Mouse (Mus musculus) hindbrain, embryonic 11.5 days (tissue): Measurements from ENCODE around the gene Klhl35. TPM values are rescaled to one million over a fixed set of nuclear protein-coding genes. Genes with fewer than 3 reads are reported as not detected.
"Not testable (repeated sequence)": the region's sequence is repeated elsewhere in the genome, so short reads cannot be mapped to it uniquely, and the experiment has no call there.

Experiments
- ATAC-seq: fragments of 200-750 bp; cut with Nextera tagmentation; 2 replicates; pipeline ENCODE4 v1.8.0; 2017; ENCODE audit warnings: mild to moderate bottlenecking, moderate TSS enrichment, moderate library complexity; ENCODE audit not compliant: low FRiP score
- DNase-seq: peaks from one replicate; pipeline ENCODE4 v3.0.0-alpha.2; 2015; ENCODE audit warnings: low spot score
- H3K27ac ChIP-seq: fragments of 300-500 bp; sonication (generic); 2 replicates; pipeline ENCODE4 v1.5.1; 2014; ENCODE audit warnings: mild to moderate bottlenecking, low read depth, low read length
- H3K27me3 ChIP-seq: fragments of 300-500 bp; sonication (generic); 2 replicates; pipeline ENCODE4 v1.6.1; 2014; ENCODE audit warnings: mild to moderate bottlenecking, low read length, moderate library complexity, mixed read lengths; ENCODE audit not compliant: control insufficient read depth, insufficient read depth
- H3K36me3 ChIP-seq: fragments of 300-500 bp; sonication (generic); 2 replicates; pipeline ENCODE4 v1.6.1; 2014; ENCODE audit warnings: mild to moderate bottlenecking, low read length, moderate library complexity, mixed read lengths; ENCODE audit not compliant: control insufficient read depth, insufficient read depth
- H3K4me1 ChIP-seq: fragments of 300-500 bp; sonication (generic); replicated peaks from 2 replicates; pipeline ENCODE4 v1.6.1; 2014; ENCODE audit warnings: low read length, mixed read lengths; ENCODE audit not compliant: control insufficient read depth, insufficient read depth
- H3K4me2 ChIP-seq: fragments of 300-500 bp; sonication (generic); replicated peaks from 2 replicates; pipeline ENCODE4 v1.6.1; 2014; ENCODE audit warnings: mild to moderate bottlenecking, low read depth, low read length
- H3K4me3 ChIP-seq: fragments of 300-500 bp; sonication (generic); 2 replicates; pipeline ENCODE4 v1.5.1; 2014; ENCODE audit warnings: low read depth, low read length
- H3K9ac ChIP-seq: fragments of 300-500 bp; sonication (generic); 2 replicates; pipeline ENCODE4 v1.6.1; 2014; ENCODE audit warnings: low read depth, low read length
- H3K9me3 ChIP-seq: fragments of 300-500 bp; sonication (generic); 2 replicates; pipeline ENCODE4 v1.6.1; 2016; ENCODE audit warnings: low read length; ENCODE audit not compliant: control insufficient read depth
- WGBS: fragments of 180-500 bp; shearing (Covaris S2); extraction: QIAGEN DNeasy Blood & Tissue Kit; methylation state at CpG from one replicate; pipeline ENCODE4 v1.1.7; 2014; 5-methylcytosine and 5-hydroxymethylcytosine counted together
- polyA plus RNA-seq: library from polyadenylated mRNA; unstranded; fragments of >200 nt; fragmentation: Nextera tagmentation; extraction: Ambion mirVana; gene quantifications from 2 replicates; pipeline ENCODE4 v1.2.1, GENCODE M21; 2014

The Klhl35 gene
- polyA plus RNA-seq, 1 experiment from 2014 or later, result 30.3 TPM

- 87% methylated on average over 5 of the region's 5 CpGs for WGBS
- H3K9ac ChIP-seq, result no peak overlapping the region
- DNase-seq, result no peak
- no peaks in the 10 kb centered on the region for H3K27me3 ChIP-seq
- H3K9me3 ChIP-seq, result no peaks in the 10 kb centered on the region
- no peak for ATAC-seq
- H3K27ac ChIP-seq, result no peak overlapping the region
- no peaks in the 10 kb centered on the region for H3K4me1 ChIP-seq
- H3K36me3 ChIP-seq, result no peaks in the 10 kb centered on the region
- H3K4me2 ChIP-seq, result no peak overlapping the region
- H3K4me3 ChIP-seq, result no peak overlapping the region
These were observed 23.9 kb downstream of the Klhl35 start for GRCm38 (mm10) chr7:99489708-99490107.

GRCm38 (mm10) chr7:99499128-99499527, 33.3 kb downstream of the Klhl35 start:
- 68% methylated on average over 1 of the region's 1 CpGs for WGBS
- H3K4me1 ChIP-seq, result no peaks in the 10 kb centered on the region
- H3K27me3 ChIP-seq, result no peaks in the 10 kb centered on the region
- H3K4me2 ChIP-seq, result no peak overlapping the region
- no peak for ATAC-seq
- no peak overlapping the region for H3K9ac ChIP-seq
- no peak overlapping the region for H3K4me3 ChIP-seq
- no peaks in the 10 kb centered on the region for H3K9me3 ChIP-seq
- no peak overlapping the region for H3K27ac ChIP-seq
- DNase-seq, result no peak
- no peaks in the 10 kb centered on the region for H3K36me3 ChIP-seq

- DNase-seq (peak; percentile 90), ATAC-seq (peak; percentile 65)
- H3K4me3 ChIP-seq, result no peak overlapping the region
- no peaks in the 10 kb centered on the region for H3K27me3 ChIP-seq
- H3K9ac ChIP-seq, result no peak overlapping the region
- H3K9me3 ChIP-seq, result no peaks in the 10 kb centered on the region
- no peaks in the 10 kb centered on the region for H3K4me1 ChIP-seq
- 4% methylated on average over 8 of the region's 8 CpGs for WGBS
- H3K36me3 ChIP-seq, result no peaks in the 10 kb centered on the region
- H3K27ac ChIP-seq, result no peak overlapping the region
- no peak overlapping the region for H3K4me2 ChIP-seq
These were observed 34.4 kb downstream of the Klhl35 start for GRCm38 (mm10) chr7:99500201-99500600.

- 30% methylated on average over 5 of the region's 5 CpGs for WGBS
These were observed 34.9 kb downstream of the Klhl35 start for GRCm38 (mm10) chr7:99500655-99501054.

GRCm38 (mm10) chr7:99501148-99501547, 35.3 kb downstream of the Klhl35 start:
- no peaks in the 10 kb centered on the region for H3K9me3 ChIP-seq
- H3K27me3 ChIP-seq, result no peaks in the 10 kb centered on the region
- 51% methylated on average over 1 of the region's 1 CpGs for WGBS
- no peak overlapping the region for H3K27ac ChIP-seq
- H3K9ac ChIP-seq, result no peak overlapping the region
- no peak for DNase-seq
- no peak overlapping the region for H3K4me3 ChIP-seq
- no peaks in the 10 kb centered on the region for H3K36me3 ChIP-seq
- H3K4me2 ChIP-seq, result no peak overlapping the region
- no peaks in the 10 kb centered on the region for H3K4me1 ChIP-seq
- ATAC-seq, result no peak

More at GRCm38 (mm10) chr7:99500655-99501054, 34.9 kb downstream of the Klhl35 start:
- DNase-seq (no peak), ATAC-seq (no peak)
- H3K27me3 ChIP-seq, result no peaks in the 10 kb centered on the region
- H3K9ac ChIP-seq, result no peak overlapping the region
- H3K4me2 ChIP-seq, result no peak overlapping the region
- H3K36me3 ChIP-seq, result no peaks in the 10 kb centered on the region
- no peak overlapping the region for H3K27ac ChIP-seq
- H3K4me3 ChIP-seq, result no peak overlapping the region
- no peaks in the 10 kb centered on the region for H3K9me3 ChIP-seq
- no peaks in the 10 kb centered on the region for H3K4me1 ChIP-seq

- no peaks in the 10 kb centered on the region for H3K9me3 ChIP-seq
- H3K4me3 ChIP-seq, result no peak overlapping the region
- H3K36me3 ChIP-seq, result no peaks in the 10 kb centered on the region
- ATAC-seq (no peak), DNase-seq (no peak)
- no peaks in the 10 kb centered on the region for H3K4me1 ChIP-seq
- H3K27ac ChIP-seq, result no peak overlapping the region
- no peaks in the 10 kb centered on the region for H3K27me3 ChIP-seq
- no peak overlapping the region for H3K4me2 ChIP-seq
- H3K9ac ChIP-seq, result no peak overlapping the region
These were observed 38.8 kb downstream of the Klhl35 start for GRCm38 (mm10) chr7:99504556-99504955.

GRCm38 (mm10) chr7:99508187-99508586, 42.4 kb downstream of the Klhl35 start:
- H3K4me3 ChIP-seq, H3K4me2 ChIP-seq, DNase-seq, H3K27me3 ChIP-seq, H3K9ac ChIP-seq, H3K27ac ChIP-seq, H3K4me1 ChIP-seq, H3K36me3 ChIP-seq, ATAC-seq, H3K9me3 ChIP-seq: not testable (repeated sequence)
- 45% methylated on average over 2 of the region's 2 CpGs for WGBS

GRCm38 (mm10) chr7:99510087-99510501, 44.3 kb downstream of the Klhl35 start:
- Histone ChIP-seq H3K9me3 (no peaks in the 10 kb centered on the region), H3K27ac (no peak overlapping the region; the same call in none of the 2 replicates), H3K4me1 (0 out of 2 replicates have a peak, but pooled peaks cover 5% of the 10 kb centered on the region), H3K36me3 (no peaks in the 10 kb centered on the region), H3K9ac (peak overlapping the region; percentile 23; the same call in 1 of the 2 replicates), H3K4me2 (no peak overlapping the region), H3K27me3 (no peaks in the 10 kb centered on the region), H3K4me3 (no peak overlapping the region)
- 11% methylated on average over 8 of the region's 8 CpGs for WGBS
- DNase-seq (peak; percentile 34), ATAC-seq (no peak)

- no peaks in the 10 kb centered on the region for H3K4me1 ChIP-seq
- H3K4me3 ChIP-seq, result no peak overlapping the region
- H3K4me2 ChIP-seq, result no peak overlapping the region
- H3K36me3 ChIP-seq, result no peaks in the 10 kb centered on the region
- no peak for DNase-seq
- no peak overlapping the region for H3K27ac ChIP-seq
- no peaks in the 10 kb centered on the region for H3K27me3 ChIP-seq
- ATAC-seq, result no peak
- H3K9ac ChIP-seq, result no peak overlapping the region
- H3K9me3 ChIP-seq, result no peaks in the 10 kb centered on the region
- WGBS, result 90% methylated on average over 9 of the region's 9 CpGs
These were observed 50.4 kb downstream of the Klhl35 start for GRCm38 (mm10) chr7:99516092-99516813.
